Mouse (Mus musculus) heart, embryonic 12.5 days (tissue): ENCODE results near the gene Srgn. TPM values are rescaled to one million over a fixed set of nuclear protein-coding genes. Genes with fewer than 3 reads are reported as not detected.

ENCODE experiments used
- ATAC-seq: fragments of 200-750 bp; cut with Nextera tagmentation; 2 replicates; pipeline ENCODE4 v1.8.0; 2017; ENCODE audit warnings: moderate TSS enrichment, moderate library complexity; ENCODE audit not compliant: insufficient number of reproducible peaks, low FRiP score
- H3K27ac ChIP-seq: fragments of 300-500 bp; sonication (generic); 2 replicates; pipeline ENCODE4 v1.5.1; 2016; ENCODE audit warnings: mild to moderate bottlenecking, moderate library complexity; ENCODE audit not compliant: poor library complexity, severe bottlenecking
- H3K27me3 ChIP-seq: fragments of 300-500 bp; sonication (generic); replicated peaks from 2 replicates; pipeline ENCODE4 v1.6.1; 2016; ENCODE audit warnings: mild to moderate bottlenecking, moderate library complexity
- H3K36me3 ChIP-seq: fragments of 300-500 bp; sonication (generic); 2 replicates; pipeline ENCODE4 v1.6.1; 2016; ENCODE audit warnings: mild to moderate bottlenecking, moderate library complexity
- H3K4me1 ChIP-seq: fragments of 300-500 bp; sonication (generic); replicated peaks from 2 replicates; pipeline ENCODE4 v1.6.1; 2016; ENCODE audit warnings: mild to moderate bottlenecking
- H3K4me2 ChIP-seq: fragments of 300-500 bp; sonication (generic); 2 replicates; pipeline ENCODE4 v1.6.1; 2016; ENCODE audit warnings: mild to moderate bottlenecking, moderate library complexity
- H3K4me3 ChIP-seq: fragments of 300-500 bp; sonication (generic); 2 replicates; pipeline ENCODE4 v1.5.1; 2016; ENCODE audit warnings: mild to moderate bottlenecking
- H3K9ac ChIP-seq: fragments of 300-500 bp; sonication (generic); 2 replicates; pipeline ENCODE4 v1.6.1; 2016; ENCODE audit warnings: mild to moderate bottlenecking, moderate library complexity
- H3K9me3 ChIP-seq: fragments of 300-500 bp; sonication (generic); replicated peaks from 2 replicates; pipeline ENCODE4 v1.6.1; 2016; ENCODE audit warnings: mild to moderate bottlenecking, moderate library complexity
- whole genome bisulfite sequencing: fragments of 180-500 bp; shearing (Covaris S2); methylation state at CpG from one replicate; pipeline ENCODE4 v1.1.7; 2016; 5-methylcytosine and 5-hydroxymethylcytosine counted together
- polyA plus RNA-seq: library from polyadenylated mRNA; unstranded; fragments of >200 nt; fragmentation: Nextera tagmentation; extraction: Ambion mirVana; gene quantifications from 2 replicates; pipeline ENCODE4 v1.2.1, GENCODE M21; 2016

The Srgn gene
- polyA plus RNA-seq, 1 experiment from 2014 or later: 6.0 TPM

GRCm38 (mm10) chr10:62521763-62522162 lies 5.5 kb downstream of the Srgn start:
- H3K27ac ChIP-seq: no peak overlapping the region
- H3K4me1 ChIP-seq: no peaks in the 10 kb centered on the region; the same call in 1 of the 2 replicates
- no peak for ATAC-seq
- no peak overlapping the region for H3K4me2 ChIP-seq
- no peaks in the 10 kb centered on the region for H3K36me3 ChIP-seq
- no peaks in the 10 kb centered on the region for H3K9me3 ChIP-seq
- no peak overlapping the region for H3K4me3 ChIP-seq
- WGBS: 32% methylated on average over 4 of the region's 4 CpGs
- no peak overlapping the region for H3K9ac ChIP-seq
- no peaks in the 10 kb centered on the region for H3K27me3 ChIP-seq

GRCm38 (mm10) chr10:62520911-62521310 lies 6.3 kb downstream of the Srgn start:
- H3K36me3 ChIP-seq: no peaks in the 10 kb centered on the region
- no peak overlapping the region for H3K27ac ChIP-seq
- H3K4me2 ChIP-seq: no peak overlapping the region
- H3K9me3 ChIP-seq: no peaks in the 10 kb centered on the region
- H3K4me1 ChIP-seq: no peaks in the 10 kb centered on the region; the same call in 1 of the 2 replicates
- no peak overlapping the region for H3K9ac ChIP-seq
- no peaks in the 10 kb centered on the region for H3K27me3 ChIP-seq
- no peak overlapping the region for H3K4me3 ChIP-seq
- ATAC-seq: no peak
- 45% methylated on average over 2 of the region's 2 CpGs for WGBS

- Histone ChIP-seq H3K36me3 (no peaks in the 10 kb centered on the region), H3K4me1 (no peaks in the 10 kb centered on the region; the same call in 1 of the 2 replicates), H3K27me3 (no peaks in the 10 kb centered on the region), H3K4me2 (no peak overlapping the region), H3K4me3 (no peak overlapping the region), H3K27ac (no peak overlapping the region), H3K9ac (no peak overlapping the region), H3K9me3 (no peaks in the 10 kb centered on the region)
- WGBS: 71% methylated on average over 6 of the region's 6 CpGs
- ATAC-seq: no peak
Observed at GRCm38 (mm10) chr10:62517511-62517910, 9.7 kb downstream of the Srgn start.

GRCm38 (mm10) chr10:62512855-62513254 lies 14.4 kb downstream of the Srgn start:
- H3K27ac ChIP-seq: no peak overlapping the region
- no peaks in the 10 kb centered on the region for H3K36me3 ChIP-seq
- H3K4me2 ChIP-seq: no peak overlapping the region
- peaks cover 7% of the 10 kb centered on the region; the same call in 1 of the 2 replicates for H3K4me1 ChIP-seq
- H3K27me3 ChIP-seq: peaks cover 11% of the 10 kb centered on the region; the same call in 1 of the 2 replicates
- no peaks in the 10 kb centered on the region for H3K9me3 ChIP-seq
- no peak for ATAC-seq
- H3K9ac ChIP-seq: no peak overlapping the region
- WGBS: 83% methylated on average over 4 of the region's 4 CpGs
- no peak overlapping the region for H3K4me3 ChIP-seq

- 74% methylated on average over 6 of the region's 6 CpGs for WGBS
- no peaks in the 10 kb centered on the region for H3K36me3 ChIP-seq
Observed at GRCm38 (mm10) chr10:62511528-62511927, 15.7 kb downstream of the Srgn start.

GRCm38 (mm10) chr10:62509032-62509656 lies 18.1 kb downstream of the Srgn start:
- H3K27me3 ChIP-seq: peaks cover 11% of the 10 kb centered on the region
- no peak for ATAC-seq
- H3K36me3 ChIP-seq: no peaks in the 10 kb centered on the region
- H3K9ac ChIP-seq: no peak overlapping the region
- 48% methylated on average over 11 of the region's 11 CpGs for WGBS
- H3K9me3 ChIP-seq: no peaks in the 10 kb centered on the region
- no peak overlapping the region for H3K27ac ChIP-seq
- peaks cover 12% of the 10 kb centered on the region; the same call in 1 of the 2 replicates for H3K4me1 ChIP-seq
- H3K4me3 ChIP-seq: no peak overlapping the region
- no peak overlapping the region for H3K4me2 ChIP-seq

More at GRCm38 (mm10) chr10:62511528-62511927, 15.7 kb downstream of the Srgn start:
- ATAC-seq: no peak
- Histone ChIP-seq H3K27me3 (peaks cover 11% of the 10 kb centered on the region; the same call in 1 of the 2 replicates), H3K9me3 (no peaks in the 10 kb centered on the region), H3K4me2 (no peak overlapping the region), H3K9ac (no peak overlapping the region), H3K27ac (no peak overlapping the region), H3K4me3 (no peak overlapping the region), H3K4me1 (peaks cover 12% of the 10 kb centered on the region; the same call in 1 of the 2 replicates)

- Histone ChIP-seq H3K27me3 (peaks cover 11% of the 10 kb centered on the region), H3K4me3 (peak overlapping the region; percentile 39), H3K36me3 (no peaks in the 10 kb centered on the region), H3K27ac (no peak overlapping the region), H3K4me2 (peak overlapping the region; percentile 78), H3K9ac (peak overlapping the region; percentile 41; the same call in 1 of the 2 replicates), H3K4me1 (peaks cover 12% of the 10 kb centered on the region; the same call in 1 of the 2 replicates), H3K9me3 (no peaks in the 10 kb centered on the region)
- ATAC-seq: peak; percentile 45; the same call in 1 of the 2 replicates
- under 1% methylated on average over 11 of the region's 11 CpGs for WGBS
Observed at GRCm38 (mm10) chr10:62508459-62508858, 18.8 kb downstream of the Srgn start.

- Histone ChIP-seq H3K4me3 (peak overlapping the region; percentile 39), H3K27me3 (peaks cover 11% of the 10 kb centered on the region), H3K9me3 (no peaks in the 10 kb centered on the region), H3K27ac (no peak overlapping the region), H3K4me2 (peak overlapping the region; percentile 78), H3K9ac (no peak overlapping the region), H3K4me1 (peaks cover 12% of the 10 kb centered on the region; the same call in 1 of the 2 replicates), H3K36me3 (no peaks in the 10 kb centered on the region)
- 10% methylated on average over 18 of the region's 18 CpGs for WGBS
- no peak for ATAC-seq
Observed at GRCm38 (mm10) chr10:62507591-62508308, 19.5 kb downstream of the Srgn start.

- no peaks in the 10 kb centered on the region for H3K36me3 ChIP-seq
- H3K27me3 ChIP-seq: peaks cover 11% of the 10 kb centered on the region
- ATAC-seq: no peak
- no peak overlapping the region for H3K4me3 ChIP-seq
- H3K9me3 ChIP-seq: no peaks in the 10 kb centered on the region
- H3K27ac ChIP-seq: no peak overlapping the region
- H3K4me1 ChIP-seq: peaks cover 12% of the 10 kb centered on the region; the same call in 1 of the 2 replicates
- WGBS: 88% methylated on average over 4 of the region's 4 CpGs
- no peak overlapping the region for H3K9ac ChIP-seq
- H3K4me2 ChIP-seq: no peak overlapping the region; the same call in 1 of the 2 replicates
Observed at GRCm38 (mm10) chr10:62507071-62507470, 20.2 kb downstream of the Srgn start.

- no peak for ATAC-seq
- peaks cover 12% of the 10 kb centered on the region; the same call in 1 of the 2 replicates for H3K4me1 ChIP-seq
- no peaks in the 10 kb centered on the region for H3K9me3 ChIP-seq
- 65% methylated on average over 17 of the region's 17 CpGs for WGBS
- H3K27ac ChIP-seq: no peak overlapping the region
- H3K4me2 ChIP-seq: no peak overlapping the region
- H3K4me3 ChIP-seq: no peak overlapping the region
- H3K27me3 ChIP-seq: peaks cover 11% of the 10 kb centered on the region
- no peak overlapping the region for H3K9ac ChIP-seq
- no peaks in the 10 kb centered on the region for H3K36me3 ChIP-seq
Observed at GRCm38 (mm10) chr10:62506019-62506556, 21.2 kb downstream of the Srgn start.
